Mouse (Mus musculus) skeletal muscle tissue, adult 2 months (tissue): Measurements from ENCODE around the gene Hsp90ab1.

Experiments used
- DNase-seq: peaks from one replicate; pipeline ENCODE4 v3.0.0-alpha.2; 2012; ENCODE audit warnings: low read depth, low spot score

Hsp90ab1 gene

DNA sequence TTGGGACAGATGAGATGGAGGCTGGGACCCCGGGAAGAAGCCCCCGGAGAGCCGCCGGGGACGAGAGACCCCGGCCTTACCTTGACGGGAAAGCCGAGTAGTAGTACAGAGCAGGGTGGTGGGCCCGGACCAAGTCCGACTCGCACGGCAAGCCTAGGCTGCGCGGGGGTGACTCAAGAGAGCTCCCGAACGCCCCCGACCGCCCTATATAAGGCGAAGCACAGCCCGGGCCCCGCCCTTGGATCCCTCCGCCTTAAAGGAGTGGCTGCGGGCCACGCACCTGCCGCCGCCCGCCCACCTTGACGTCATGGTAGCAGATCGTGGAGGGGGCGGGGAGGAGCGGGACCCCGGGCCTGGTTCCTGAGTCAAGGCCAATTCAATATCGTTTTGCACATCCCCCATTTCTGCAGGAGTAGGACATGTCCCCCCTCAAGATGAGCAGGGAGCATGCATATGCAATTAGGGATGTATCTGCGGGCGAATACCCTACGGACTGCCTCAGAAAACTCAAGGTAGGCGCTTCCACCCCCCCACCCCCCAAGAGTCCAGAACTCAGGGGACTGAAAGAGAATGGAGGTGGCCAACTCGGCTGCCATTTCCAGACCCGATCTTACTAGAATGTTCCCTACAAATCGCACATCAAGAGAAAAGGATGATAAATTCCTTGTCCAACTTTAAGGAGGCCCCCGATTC, at the start of gene Hsp90ab1:
Hsp90ab1 (minus strand) TSS at position 185 of the 693 bp plus-strand sequence.
- peak; percentile 97 for DNase-seq

GRCm38 (mm10) chr17:45619386-45620256, 46.5 kb upstream of the Hsp90ab1 start:
- no peak for DNase-seq

DNA sequence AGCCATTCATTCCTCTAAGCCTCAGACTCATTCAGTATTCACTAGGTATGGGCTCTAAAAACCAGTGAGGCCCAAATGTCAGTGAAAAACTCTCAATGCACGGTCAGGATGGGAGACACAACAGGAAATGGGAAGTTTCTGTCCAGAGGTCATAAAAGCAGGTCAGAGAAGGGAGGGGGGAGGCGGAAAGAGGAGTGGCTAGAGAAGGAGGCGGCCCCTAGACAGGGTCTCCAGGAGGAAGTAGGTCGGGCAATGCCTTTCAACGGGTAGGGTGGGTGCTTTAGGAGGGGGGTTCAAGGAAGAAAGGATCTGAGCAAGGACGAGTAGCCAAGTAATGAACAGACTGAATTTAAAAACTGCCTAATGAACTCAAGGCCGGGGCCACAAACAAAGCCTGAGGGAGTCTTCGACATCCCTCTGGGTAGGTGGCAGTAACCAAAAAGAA, 45.9 kb upstream of the Hsp90ab1 start:
- DNase-seq = no peak

- DNase-seq = no peak
These were observed 44.6 kb upstream of the Hsp90ab1 start for GRCm38 (mm10) chr17:45617655-45618054.

DNA sequence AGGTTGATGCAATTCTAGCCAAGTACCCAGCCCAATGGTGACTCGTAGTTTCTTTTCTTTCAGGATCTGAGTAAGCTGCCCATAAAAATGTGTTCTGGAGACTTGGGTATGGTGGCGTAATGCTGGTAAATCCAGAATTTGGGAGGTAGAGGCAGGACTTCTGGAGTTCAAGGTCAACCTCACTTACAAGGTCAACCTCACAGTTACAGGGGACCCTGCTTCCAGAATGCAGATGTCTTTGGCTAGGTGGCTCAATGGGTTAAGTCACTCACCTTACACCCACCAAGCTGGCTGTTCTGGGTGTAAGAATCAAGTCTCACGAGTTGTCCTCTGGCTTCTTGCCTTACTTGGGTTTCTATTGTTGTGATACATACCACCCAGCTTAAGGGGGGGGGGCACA, 43.6 kb upstream of the Hsp90ab1 start:
- no peak for DNase-seq

DNA sequence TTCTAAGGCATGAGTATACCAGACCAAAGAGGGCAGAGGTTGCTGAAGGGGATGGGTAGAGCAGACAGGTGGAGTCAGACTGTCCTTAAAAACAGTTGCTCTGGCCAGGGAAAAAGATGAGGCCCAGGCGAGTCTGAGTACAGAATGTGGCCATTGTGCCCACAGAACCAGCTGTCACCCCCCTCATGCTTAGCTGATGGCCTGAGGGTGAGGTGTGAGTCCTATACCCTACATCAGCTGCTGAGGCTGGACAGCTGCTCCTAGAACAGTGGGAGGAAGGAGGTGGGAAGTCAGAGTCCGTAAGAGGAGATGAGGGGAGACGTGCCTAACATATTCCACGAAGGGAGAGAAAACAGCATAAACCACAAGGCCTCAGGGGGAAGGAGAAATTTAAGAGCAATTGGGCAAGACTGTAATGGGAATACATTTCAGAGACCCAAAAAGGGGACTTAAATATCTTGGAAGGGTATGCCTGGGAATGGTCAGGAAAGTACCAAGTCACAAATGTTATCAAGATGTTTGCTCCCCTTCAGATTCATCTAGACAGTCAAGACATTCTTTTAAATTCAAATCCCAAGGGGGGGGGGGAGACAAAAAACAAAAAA, 43.1 kb upstream of the Hsp90ab1 start:
- DNase-seq = no peak

GRCm38 (mm10) chr17:45612921-45613320, 39.9 kb upstream of the Hsp90ab1 start:
- DNase-seq = no peak

- no peak for DNase-seq
These were observed 38.9 kb upstream of the Hsp90ab1 start for GRCm38 (mm10) chr17:45612008-45612407.

- DNase-seq = no peak
These were observed 37.2 kb upstream of the Hsp90ab1 start for GRCm38 (mm10) chr17:45610144-45610866.

GRCm38 (mm10) chr17:45608396-45608795, 35.3 kb upstream of the Hsp90ab1 start:
- DNase-seq = no peak

GRCm38 (mm10) chr17:45606992-45607879, 34.2 kb upstream of the Hsp90ab1 start:
- no peak for DNase-seq

DNA sequence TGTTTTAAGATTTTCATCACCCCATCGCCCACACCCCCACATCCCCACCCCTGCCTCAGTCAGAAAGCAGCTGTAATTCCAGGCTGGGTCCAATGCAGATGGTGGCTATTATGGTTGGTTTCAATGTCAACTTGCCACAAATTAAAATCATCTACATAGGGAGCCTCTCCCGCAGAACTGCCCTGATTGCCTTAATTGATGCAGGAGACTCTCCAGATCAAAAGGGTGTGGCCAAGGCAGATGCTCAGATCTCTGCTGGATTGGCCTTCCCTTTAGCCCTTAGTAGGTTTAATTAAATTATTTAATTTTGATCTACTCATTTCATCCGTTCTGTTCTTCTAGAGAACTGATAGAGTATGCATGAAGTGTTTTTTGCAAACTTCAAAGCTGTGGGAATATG, 29.9 kb upstream of the Hsp90ab1 start:
- no peak for DNase-seq

DNA sequence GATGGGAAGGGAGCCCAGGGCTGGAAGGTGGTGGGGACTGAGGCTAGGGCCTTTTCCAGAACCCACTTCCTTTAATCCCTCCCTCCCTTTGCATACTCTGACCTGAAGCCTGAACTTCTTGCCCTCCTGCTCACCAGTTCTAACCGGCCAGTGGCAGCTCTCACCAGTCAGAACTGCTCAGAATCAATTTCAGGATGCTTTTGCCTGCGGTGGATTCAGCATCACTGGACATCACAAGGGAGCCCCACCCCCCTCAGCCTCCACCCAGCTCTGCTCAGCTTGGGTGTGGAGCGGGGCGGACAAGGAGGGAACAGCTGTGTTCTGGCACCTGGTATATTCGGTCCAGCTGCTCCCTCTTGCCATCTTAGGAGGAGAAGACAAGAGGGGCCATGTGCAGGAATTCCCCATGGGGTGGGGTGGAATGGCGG, 28.8 kb upstream of the Hsp90ab1 start, which contains the start of gene Mymx:
Mymx (minus strand) TSS at position 226 of the 428 bp plus-strand sequence.
- DNase-seq = no peak

GRCm38 (mm10) chr17:45601325-45601724, 28.3 kb upstream of the Hsp90ab1 start:
- DNase-seq = no peak

GRCm38 (mm10) chr17:45600267-45600666, 27.2 kb upstream of the Hsp90ab1 start:
- no peak for DNase-seq

DNA sequence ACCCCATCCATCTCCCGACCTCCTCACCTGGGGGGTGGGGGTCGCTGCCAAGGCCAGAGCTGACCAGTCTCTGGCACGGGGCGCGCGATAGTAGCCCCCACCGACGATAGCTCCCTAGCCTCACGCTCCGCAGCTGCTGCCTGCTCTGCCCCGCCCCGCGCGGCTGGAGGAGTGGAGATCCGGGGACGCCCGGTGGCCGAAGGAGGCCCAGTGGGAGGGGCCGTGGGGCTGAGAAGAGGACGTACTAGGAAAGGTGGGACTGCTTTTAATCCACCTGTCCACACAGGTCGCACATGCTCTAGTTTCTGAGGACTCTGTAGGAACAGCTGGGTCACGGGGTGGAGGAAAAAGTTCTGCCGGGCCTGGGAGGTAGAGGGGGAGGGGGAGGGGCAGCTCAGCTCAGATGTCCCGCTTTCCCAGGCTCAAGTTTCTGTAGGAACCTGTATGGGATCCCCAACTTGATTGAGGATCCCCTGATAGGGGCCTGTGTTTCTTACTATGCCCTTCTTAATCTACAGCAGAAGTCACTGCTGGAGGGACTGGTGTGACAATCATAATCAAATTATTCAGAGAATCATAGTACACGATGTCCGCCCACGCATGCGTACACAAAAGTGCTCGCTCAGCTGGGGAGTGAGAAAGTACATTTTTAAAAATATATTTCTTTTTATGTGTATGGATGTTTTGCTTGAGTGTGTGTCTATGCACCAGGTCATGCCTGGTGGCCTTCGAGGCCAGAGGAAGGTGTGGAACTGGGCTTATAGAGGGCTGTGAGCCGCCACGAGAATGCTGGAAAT, 26.6 kb upstream of the Hsp90ab1 start, which contains the start of gene Slc29a1:
Slc29a1 (minus strand) TSS at position 161 of the 797 bp plus-strand sequence.
- DNase-seq = peak; percentile 62

- DNase-seq = no peak
These were observed 25.8 kb upstream of the Hsp90ab1 start for GRCm38 (mm10) chr17:45598891-45599290.

GRCm38 (mm10) chr17:45598376-45598775, 25.3 kb upstream of the Hsp90ab1 start:
- no peak for DNase-seq

DNA sequence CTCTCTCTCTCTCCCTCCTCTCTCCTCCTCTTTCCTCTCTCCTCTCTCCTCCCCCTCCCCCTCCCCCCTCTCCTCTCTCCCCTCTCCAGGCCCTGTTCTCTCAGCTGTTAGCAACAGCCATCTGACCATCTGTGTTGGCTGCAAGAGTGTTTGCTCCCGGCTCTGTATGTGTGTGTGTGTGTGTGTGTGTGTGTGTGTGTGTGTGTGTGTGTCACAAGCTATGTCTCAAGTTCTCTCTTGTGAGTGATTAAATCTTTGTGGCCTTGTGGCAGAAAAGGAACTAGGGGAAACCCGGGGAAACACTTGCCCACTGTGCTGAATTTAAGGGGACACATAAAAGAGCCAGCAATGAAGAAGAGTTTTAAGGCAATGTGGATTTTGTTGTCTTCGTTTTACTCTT, 24.7 kb upstream of the Hsp90ab1 start:
- DNase-seq = peak; percentile 90
